Mouse (Mus musculus) left cerebral cortex, postnatal 14 days (tissue): ENCODE results near the gene 1700010B08Rik. TPM values are rescaled to one million over a fixed set of nuclear protein-coding genes. Genes with fewer than 3 reads are reported as not detected.

Experiments
- DNase-seq, 2 experiments: peaks; one replicate each; pipeline ENCODE4 v3.0.0; 2021 to 2022; ENCODE audit warnings: low spot score in 2 of 2, mixed read lengths in 1 of 2
- intact Hi-C: fragments of 180-260 bp; cut with DNase I; formaldehyde crosslinking; loops from one replicate; pipeline ENCODE4 v1.15.1; 2025
- total RNA-seq, 2 experiments: library from RNA; stranded (reverse); gene quantifications; 2 replicates each; pipeline ENCODE4 v1.2.3; 2021

1700010B08Rik gene
- total RNA-seq, 2 experiments from 2014 or later = not detected

GRCm38 (mm10) chr2:173714620-173715218 is 4.5 kb upstream of the 1700010B08Rik start:
- DNase-seq = no peak
- intact Hi-C loops = no loop called here

GRCm38 (mm10) chr2:173716966-173717365 is 2.2 kb upstream of the 1700010B08Rik start:
- intact Hi-C loops = no loop called here
- DNase-seq = peak in 1 of 2 experiments; percentile 60

GRCm38 (mm10) chr2:173722251-173722857 is 3.1 kb downstream of the 1700010B08Rik start:
- DNase-seq = no peak
- intact Hi-C loops = no loop called here

GRCm38 (mm10) chr2:173724382-173724781 is 5.2 kb downstream of the 1700010B08Rik start:
- no peak for DNase-seq
- intact Hi-C loops = no loop called here

- intact Hi-C loops = no loop called here
- DNase-seq = no peak
These were observed 6.0 kb downstream of the 1700010B08Rik start for GRCm38 (mm10) chr2:173724940-173725807.

- intact Hi-C loops = no loop called here
- DNase-seq = no peak
These were observed 6.6 kb downstream of the 1700010B08Rik start for GRCm38 (mm10) chr2:173725819-173726218.

- intact Hi-C loops = no loop called here
- DNase-seq = peak in 1 of 2 experiments; percentile 35
These were observed 11.3 kb downstream of the 1700010B08Rik start for GRCm38 (mm10) chr2:173730444-173730966.

- DNase-seq = no peak
- intact Hi-C loops = no loop called here
These were observed 15.2 kb downstream of the 1700010B08Rik start for GRCm38 (mm10) chr2:173734426-173734825.

- DNase-seq = peak; percentile 99 to 100
- intact Hi-C loops = no loop called here
These were observed 18.2 kb downstream of the 1700010B08Rik start, which contains the start of gene Vapb for GRCm38 (mm10) chr2:173737222-173737989. Gene Vapb, plus strand, starts transcription at chr2:173737511.

GRCm38 (mm10) chr2:173738232-173738631 is 19.0 kb downstream of the 1700010B08Rik start:
- no peak for DNase-seq
- intact Hi-C loops = no loop called here

GRCm38 (mm10) chr2:173739107-173739506 is 19.9 kb downstream of the 1700010B08Rik start:
- intact Hi-C loops = no loop called here
- no peak for DNase-seq

- intact Hi-C loops = no loop called here
- DNase-seq = no peak
These were observed 22.9 kb downstream of the 1700010B08Rik start for GRCm38 (mm10) chr2:173742090-173742489.

GRCm38 (mm10) chr2:173742744-173743143 is 23.5 kb downstream of the 1700010B08Rik start:
- intact Hi-C loops = no loop called here

GRCm38 (mm10) chr2:173744070-173744815 is 25.0 kb downstream of the 1700010B08Rik start:
- intact Hi-C loops = no loop called here
- no peak for DNase-seq

More at GRCm38 (mm10) chr2:173742744-173743143, 23.5 kb downstream of the 1700010B08Rik start:
- no peak for DNase-seq

GRCm38 (mm10) chr2:173748961-173749659 is 29.9 kb downstream of the 1700010B08Rik start:
- intact Hi-C loops = no loop called here
- no peak for DNase-seq

GRCm38 (mm10) chr2:173755433-173756144 is 36.4 kb downstream of the 1700010B08Rik start:
- DNase-seq = no peak
- intact Hi-C loops = no loop called here

GRCm38 (mm10) chr2:173757624-173758155 is 38.5 kb downstream of the 1700010B08Rik start:
- intact Hi-C loops = no loop called here
- no peak for DNase-seq
